Mouse (Mus musculus): ENCODE results near the gene Gse1.

DNA sequence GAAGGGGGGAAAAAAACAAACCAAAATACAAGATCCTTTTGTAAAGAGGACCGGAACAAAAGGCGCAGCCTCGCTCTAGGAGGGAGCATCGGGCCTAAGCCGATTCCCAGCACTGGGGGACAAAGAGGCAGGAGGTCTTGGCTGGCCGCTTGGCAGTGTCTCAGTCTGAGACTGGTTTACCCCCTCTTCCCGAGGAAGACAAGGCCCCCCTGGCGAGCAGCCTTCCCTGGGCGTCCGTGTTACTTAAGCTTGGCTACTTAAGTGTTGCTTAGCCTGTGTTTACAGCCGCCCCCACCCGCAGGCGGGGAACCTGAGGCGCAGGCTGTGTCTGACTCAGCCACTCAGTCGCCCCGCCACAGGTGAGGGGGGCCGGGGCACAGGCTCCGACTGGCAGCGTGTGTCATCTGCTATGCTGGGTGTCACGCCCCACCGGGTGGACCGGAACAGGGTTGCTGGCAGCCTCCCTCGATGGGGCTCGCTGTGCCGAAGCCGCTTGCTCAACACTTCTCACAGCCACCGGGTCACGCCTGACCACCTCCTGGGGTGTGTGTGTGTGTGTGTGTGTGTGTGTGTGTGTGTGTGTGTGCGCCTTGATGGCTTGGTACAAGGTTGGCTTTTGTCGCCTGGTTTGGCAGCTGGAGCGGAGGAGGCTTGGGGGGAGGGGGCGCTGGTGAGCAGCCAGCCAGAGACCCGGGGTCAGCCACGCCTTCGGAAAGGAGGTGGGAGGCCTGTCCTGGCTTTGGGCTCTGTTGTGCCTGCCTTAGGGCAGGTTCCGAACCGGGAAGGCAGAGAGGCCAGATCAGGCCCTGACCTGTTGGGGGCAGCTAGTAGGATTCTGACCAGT, 310.4 kb downstream of the Gse1 start:
- peak in 2 of 3 experiments; percentile 29 to 64; a peak in 5 of 6 replicates for TF ChIP-seq CTCF (IDR thresholded peaks at IDR 0.05 in 2 of 3, conservative IDR thresholded peaks at IDR 0.05 in 1 of 3; ENCODE audit: control insufficient read depth in 1 of 3, insufficient read depth in 1 of 3, low read depth in 2 of 3, low read length in 3 of 3, poor library complexity in 1 of 3, severe bottlenecking in 1 of 3)
- no peak for TF ChIP-seq POLR2A (IDR thresholded peaks at IDR 0.05; ENCODE audit: control insufficient read depth in 1 of 2, insufficient read depth in 1 of 2, low read depth in 1 of 2, low read length in 2 of 2, poor library complexity in 1 of 2)
- TF ChIP-seq ETS1 (IDR thresholded peaks at IDR 0.05; ENCODE audit: low read depth, low read length) = no peak; the same call in 1 of the 2 replicates
- TF ChIP-seq MAX (IDR thresholded peaks at IDR 0.05; ENCODE audit: low read length) = 0 out of 2 replicates have a peak, but pooled peaks have one; percentile 14
- TF ChIP-seq MEF2A (IDR thresholded peaks at IDR 0.05; ENCODE audit: extremely low read depth, insufficient replicate concordance, low read depth, low read length, poor library complexity, severe bottlenecking) = no peak
- TF ChIP-seq CHD1 (IDR thresholded peaks at IDR 0.05; ENCODE audit: low read depth, low read length) = no peak
- no peak for TF ChIP-seq ZC3H11A (IDR thresholded peaks at IDR 0.05; ENCODE audit: low read depth, low read length)
- no peak for TF ChIP-seq EP300 (IDR thresholded peaks at IDR 0.05; ENCODE audit: low read depth in 1 of 2, low read length in 2 of 2)
- no peak for TF ChIP-seq RAD21 (IDR thresholded peaks at IDR 0.05; ENCODE audit: low read depth, low read length)
- 0 out of 2 replicates have a peak, but pooled peaks have one; percentile 8 for TF ChIP-seq TCF12 (IDR thresholded peaks at IDR 0.05; ENCODE audit: low read depth, low read length)
- no peak for TF ChIP-seq ZKSCAN1 (IDR thresholded peaks at IDR 0.05; ENCODE audit: low read depth, low read length)
- no peak for TF ChIP-seq GATA1 (IDR thresholded peaks at IDR 0.05; ENCODE audit: low read depth, low read length)

All from MEL (cell line).